Mouse (Mus musculus) CH12.LX (cell line): ENCODE measurements at regions not wholly inside any gene's neighbourhood (a gene's known extent, or its start where the extent isn't known, plus 50 kb on each side); places are given as distances from the start of the nearest gene placed in this dataset.

Experiments used
- DNase-seq: peaks from one replicate; pipeline ENCODE4 v3.0.0-alpha.2; 2013; ENCODE audit errors: extremely low read depth
- H3K27ac ChIP-seq: 2 replicates; pipeline ENCODE4 v1.5.1; 2012; ENCODE audit warnings: low read depth, mild to moderate bottlenecking, control low read depth, moderate library complexity; ENCODE audit not compliant: insufficient read depth
- H3K27me3 ChIP-seq: replicated peaks from 2 replicates; pipeline ENCODE3; 2012; ENCODE audit warnings: inconsistent platforms
- H3K36me3 ChIP-seq, 2 experiments: replicated peaks in 1 of 2; 2 replicates each; pipeline versions ENCODE3 to v1.6.1; 2012; ENCODE audit warnings: inconsistent platforms in 1 of 2, low read length in 1 of 2, mild to moderate bottlenecking in 1 of 2, mixed read lengths in 1 of 2, moderate library complexity in 1 of 2; ENCODE audit not compliant: control insufficient read depth in 1 of 2, insufficient read depth in 1 of 2
- H3K4me1 ChIP-seq, 2 experiments: 2 replicates each; pipeline ENCODE4 v1.6.1; 2012; ENCODE audit warnings: inconsistent platforms in 1 of 2, moderate library complexity in 1 of 2; ENCODE audit not compliant: insufficient read depth in 2 of 2, control insufficient read depth in 1 of 2
- H3K4me2 ChIP-seq: 2 replicates; pipeline ENCODE4 v1.6.1; 2012; ENCODE audit warnings: low read depth, mild to moderate bottlenecking, control low read depth; ENCODE audit not compliant: poor library complexity, insufficient read depth, severe bottlenecking
- H3K4me3 ChIP-seq, 3 experiments: fragments of 150-350 bp in 1 of 3; sonication (generic) in 1 of 3; replicated peaks in 1 of 3; 2 replicates each; pipeline versions ENCODE3 to v1.5.1; 2011 to 2012; ENCODE audit warnings: low read depth in 2 of 3, low read length in 2 of 3, mild to moderate bottlenecking in 2 of 3, moderate library complexity in 2 of 3, control low read depth in 1 of 3, improper control_type of control experiment in 1 of 3, inconsistent platforms in 1 of 3, mixed read lengths in 1 of 3; ENCODE audit not compliant: poor library complexity in 1 of 3
- H3K79me2 ChIP-seq: replicated peaks from 2 replicates; pipeline ENCODE4 v1.6.1; 2012; ENCODE audit warnings: mild to moderate bottlenecking, moderate library complexity; ENCODE audit not compliant: control insufficient read depth, poor library complexity, insufficient read depth, severe bottlenecking; ENCODE audit errors: extremely low read depth
- H3K9ac ChIP-seq: 2 replicates; pipeline ENCODE4 v1.6.1; 2012; ENCODE audit warnings: low read depth, mild to moderate bottlenecking, control low read depth, moderate library complexity; ENCODE audit not compliant: insufficient read depth
- H3K9me3 ChIP-seq: replicated peaks from 2 replicates; pipeline ENCODE3; 2012; ENCODE audit warnings: low read length, inconsistent platforms, mixed read lengths
- CTCF ChIP-seq, 2 experiments: IDR thresholded peaks in 1 of 2; conservative IDR thresholded peaks in 1 of 2; 2 replicates each; pipeline ENCODE4 v1.5.1; 2011 to 2012; ENCODE audit warnings: low read depth in 2 of 2, low read length in 2 of 2, improper control_type of control experiment in 1 of 2, inconsistent platforms in 1 of 2, mild to moderate bottlenecking in 1 of 2, moderate library complexity in 1 of 2
- ELF1 ChIP-seq: IDR thresholded peaks from 2 replicates; pipeline ENCODE4 v1.6.1; 2014; ENCODE audit warnings: low read depth, mild to moderate bottlenecking, inconsistent platforms, low read length, improper control_type of control experiment
- GABPA ChIP-seq: IDR thresholded peaks from 2 replicates; pipeline ENCODE4 v1.6.1; 2012; ENCODE audit warnings: low read depth, low read length, improper control_type of control experiment, inconsistent platforms; ENCODE audit not compliant: insufficient replicate concordance
- HCFC1 ChIP-seq: IDR thresholded peaks from 2 replicates; pipeline ENCODE4 v1.6.1; 2012; ENCODE audit warnings: low read depth, mild to moderate bottlenecking, inconsistent platforms, low read length, improper control_type of control experiment
- IRF4 ChIP-seq: IDR thresholded peaks from 2 replicates; pipeline ENCODE4 v1.6.1; 2014; ENCODE audit warnings: low read depth, mild to moderate bottlenecking, inconsistent platforms, low read length, improper control_type of control experiment
- KAT2A ChIP-seq: IDR thresholded peaks from 2 replicates; pipeline ENCODE4 v1.6.1; 2012; ENCODE audit warnings: low read length, improper control_type of control experiment, inconsistent platforms; ENCODE audit not compliant: insufficient replicate concordance
- MAFK ChIP-seq: IDR thresholded peaks from 2 replicates; pipeline ENCODE4 v1.6.1; 2011; ENCODE audit warnings: low read length, improper control_type of control experiment; ENCODE audit not compliant: insufficient replicate concordance
- MAX ChIP-seq: IDR thresholded peaks from 2 replicates; pipeline ENCODE4 v1.6.1; 2011; ENCODE audit warnings: low read length, improper control_type of control experiment
- MAZ ChIP-seq: IDR thresholded peaks from 2 replicates; pipeline ENCODE4 v1.6.1; 2012; ENCODE audit warnings: low read depth, mild to moderate bottlenecking, inconsistent platforms, low read length, improper control_type of control experiment, moderate library complexity
- MXI1 ChIP-seq: IDR thresholded peaks from 2 replicates; pipeline ENCODE4 v1.6.1; 2011; ENCODE audit warnings: mild to moderate bottlenecking, low read depth, low read length, improper control_type of control experiment
- MYC ChIP-seq: IDR thresholded peaks from 2 replicates; pipeline ENCODE4 v1.6.1; 2011; ENCODE audit warnings: low read depth, mild to moderate bottlenecking, improper control_type of control experiment, low read length
- NELFE ChIP-seq: IDR thresholded peaks from 2 replicates; pipeline ENCODE4 v1.6.1; 2011; ENCODE audit warnings: low read depth, low read length, improper control_type of control experiment
- RAD21 ChIP-seq: IDR thresholded peaks from 2 replicates; pipeline ENCODE4 v1.6.1; 2011; ENCODE audit warnings: low read depth, mild to moderate bottlenecking, low read length, improper control_type of control experiment, moderate library complexity
- RCOR1 ChIP-seq: conservative IDR thresholded peaks from 2 replicates; pipeline ENCODE4 v1.6.1; 2012; ENCODE audit warnings: low read depth, mild to moderate bottlenecking, inconsistent platforms, low read length, improper control_type of control experiment
- SIN3A ChIP-seq: IDR thresholded peaks from 2 replicates; pipeline ENCODE4 v1.6.1; 2012; ENCODE audit warnings: low read length, improper control_type of control experiment, inconsistent platforms
- SMC3 ChIP-seq: IDR thresholded peaks from 2 replicates; pipeline ENCODE4 v1.6.1; 2011; ENCODE audit warnings: low read depth, low read length, improper control_type of control experiment
- TBP ChIP-seq: conservative IDR thresholded peaks from 2 replicates; pipeline ENCODE4 v1.6.1; 2011; ENCODE audit warnings: low read depth, low read length, improper control_type of control experiment
- UBTF ChIP-seq: IDR thresholded peaks from 2 replicates; pipeline ENCODE4 v1.6.1; 2012; ENCODE audit warnings: low read depth, mild to moderate bottlenecking, inconsistent platforms, low read length, improper control_type of control experiment, moderate library complexity
- USF1 ChIP-seq: IDR thresholded peaks from 2 replicates; pipeline ENCODE4 v1.6.1; 2014; ENCODE audit warnings: low read depth, mild to moderate bottlenecking, inconsistent platforms, low read length, improper control_type of control experiment
- USF2 ChIP-seq: conservative IDR thresholded peaks from 2 replicates; pipeline ENCODE4 v1.6.1; 2011; ENCODE audit warnings: low read depth, low read length, improper control_type of control experiment
- dilution Hi-C: fragments of 300-500 bp; cut with MboI; formaldehyde crosslinking; loops from 2 replicates; pipeline ENCODE4 v1.14.3; 2020; ENCODE audit warnings: low sequenced_read_pairs; ENCODE audit not compliant: extremely low pct_unique_long_range_greater_than_20kb, extremely low pct_ligation_motif_present
- in situ Hi-C: fragments of 300-500 bp; cut with MboI; formaldehyde crosslinking; loops from 3 replicates; pipeline ENCODE4 v1.14.3; 2019; ENCODE audit warnings: low sequenced_read_pairs, low pct_ligation_motif_present, low pct_unique_long_range_greater_than_20kb, mixed read lengths

DNA sequence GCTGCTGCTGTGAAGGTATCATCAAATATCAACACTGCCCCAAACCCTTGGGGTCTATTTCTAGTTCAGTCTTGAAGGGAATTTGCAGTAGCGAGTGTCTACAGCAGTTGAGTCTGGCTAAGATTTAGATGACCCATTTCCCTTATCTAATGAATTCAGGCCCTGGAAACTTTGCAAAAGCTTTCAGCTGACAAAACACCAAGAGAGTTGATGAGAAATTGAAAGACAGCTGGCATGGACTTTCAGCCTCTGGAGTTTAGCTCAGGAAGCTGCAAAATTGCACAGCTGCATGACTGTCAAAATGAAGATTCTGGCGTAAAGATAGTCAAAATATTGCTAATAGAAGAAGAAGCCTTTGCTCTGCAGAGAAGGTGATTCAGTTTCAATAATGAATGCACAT lies 144.9 kb upstream of the Slc39a10 start:
- no peaks in the 10 kb centered on the region for H3K4me1 ChIP-seq
- dilution Hi-C loops, result no loop called here
- in situ Hi-C loops, result no loop called here
- H3K27ac ChIP-seq, result no peak overlapping the region
- H3K79me2 ChIP-seq, result no peaks in the 10 kb centered on the region
- H3K4me3 ChIP-seq, result no peak overlapping the region
- no peaks in the 10 kb centered on the region for H3K9me3 ChIP-seq
- no peak for TF ChIP-seq UBTF
- no peak for TF ChIP-seq CTCF (conservative IDR thresholded peaks at IDR 0.05 in 1 of 2, IDR thresholded peaks at IDR 0.05 in 1 of 2; ENCODE audit: low read depth in 2 of 2, low read length in 2 of 2)
- no peak for TF ChIP-seq USF1
- no peak for TF ChIP-seq USF2
- no peak for TF ChIP-seq RCOR1
- no peak for TF ChIP-seq MAX
- no peak for TF ChIP-seq MYC
- no peak for TF ChIP-seq IRF4
- TF ChIP-seq NELFE, result no peak
- no peak for TF ChIP-seq SIN3A
- TF ChIP-seq ELF1, result no peak
- no peak for TF ChIP-seq MAFK
- TF ChIP-seq RAD21, result no peak
- no peak for TF ChIP-seq HCFC1
- TF ChIP-seq, all 38 proteins: peak for 0
- no peak for DNase-seq
- Histone ChIP-seq H3K27me3 (no peaks in the 10 kb centered on the region), H3K36me3 (no peaks in the 10 kb centered on the region), H3K9ac (no peak overlapping the region), H3K4me2 (no peak overlapping the region)

DNA sequence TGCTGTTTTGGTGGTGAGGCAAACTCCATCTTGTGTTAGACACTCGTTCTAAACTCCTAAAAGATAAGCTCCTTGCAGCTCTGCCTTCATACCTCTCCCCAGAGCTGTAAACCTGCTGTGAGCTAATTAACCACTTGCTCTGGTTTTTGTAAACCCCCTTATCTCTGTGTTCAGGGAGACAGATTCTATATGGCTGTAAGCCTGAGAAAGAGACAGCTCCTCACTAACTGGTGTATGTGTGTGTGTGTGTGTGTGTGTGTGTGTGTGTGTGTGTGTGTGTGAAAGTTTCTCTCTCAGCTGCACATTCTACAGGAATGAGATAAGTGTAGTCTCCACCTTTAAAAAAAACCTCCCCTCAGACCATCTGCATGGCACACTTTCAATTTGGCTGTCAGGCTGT lies 126.7 kb upstream of the Slc39a10 start:
- in situ Hi-C loops, result no loop called here
- H3K9ac ChIP-seq, result no peak overlapping the region
- DNase-seq, result no peak
- H3K4me2 ChIP-seq, result no peak overlapping the region
- no peaks in the 10 kb centered on the region for H3K4me1 ChIP-seq
- no peak for TF ChIP-seq MAZ
- no peak for TF ChIP-seq GABPA
- TF ChIP-seq USF1, result no peak
- no peak for TF ChIP-seq HCFC1
- TF ChIP-seq MXI1, result no peak
- TF ChIP-seq TBP, result no peak
- TF ChIP-seq SMC3, result no peak
- TF ChIP-seq RAD21, result no peak
- no peak for TF ChIP-seq KAT2A
- no peak for TF ChIP-seq MYC
- H3K27me3 ChIP-seq, result no peaks in the 10 kb centered on the region
- no peaks in the 10 kb centered on the region for H3K79me2 ChIP-seq
- H3K9me3 ChIP-seq, result no peaks in the 10 kb centered on the region
- no peak overlapping the region for H3K27ac ChIP-seq
- H3K4me3 ChIP-seq, result no peak overlapping the region
- H3K36me3 ChIP-seq, result no peaks in the 10 kb centered on the region
- dilution Hi-C loops, result no loop called here
